Mouse (Mus musculus) liver, embryonic 13.5 days (tissue): ENCODE results near the gene Sufu. TPM values are rescaled to one million over a fixed set of nuclear protein-coding genes. Genes with fewer than 3 reads are reported as not detected.

Experiments used
- ATAC-seq: fragments of 200-750 bp; cut with Nextera tagmentation; 2 replicates; pipeline ENCODE4 v1.8.0; 2017; ENCODE audit warnings: low read depth, mild to moderate bottlenecking, moderate number of reproducible peaks, moderate library complexity
- DNase-seq: peaks from one replicate; pipeline ENCODE4 v3.0.0; 2022
- H3K27ac ChIP-seq: fragments of 300-500 bp; sonication (generic); 2 replicates; pipeline ENCODE4 v1.5.1; 2015; ENCODE audit warnings: moderate library complexity, mild to moderate bottlenecking, inconsistent platforms
- H3K27me3 ChIP-seq: fragments of 300-500 bp; sonication (generic); 2 replicates; pipeline ENCODE4 v1.6.1; 2015; ENCODE audit warnings: mild to moderate bottlenecking, inconsistent platforms
- H3K36me3 ChIP-seq: fragments of 300-500 bp; sonication (generic); 2 replicates; pipeline ENCODE4 v1.6.1; 2015; ENCODE audit warnings: mild to moderate bottlenecking, inconsistent platforms
- H3K4me1 ChIP-seq: fragments of 300-500 bp; sonication (generic); replicated peaks from 2 replicates; pipeline ENCODE4 v1.6.1; 2015; ENCODE audit warnings: inconsistent platforms
- H3K4me2 ChIP-seq: fragments of 300-500 bp; sonication (generic); 2 replicates; pipeline ENCODE4 v1.6.1; 2015; ENCODE audit warnings: inconsistent platforms, mild to moderate bottlenecking, moderate library complexity
- H3K4me3 ChIP-seq: fragments of 300-500 bp; sonication (generic); replicated peaks from 2 replicates; pipeline ENCODE4 v1.5.1; 2015; ENCODE audit warnings: mild to moderate bottlenecking, inconsistent platforms
- H3K9ac ChIP-seq: fragments of 300-500 bp; sonication (generic); 2 replicates; pipeline ENCODE4 v1.6.1; 2015; ENCODE audit warnings: mild to moderate bottlenecking, inconsistent platforms
- H3K9me3 ChIP-seq: fragments of 300-500 bp; sonication (generic); replicated peaks from 2 replicates; pipeline ENCODE4 v1.6.1; 2016; ENCODE audit warnings: inconsistent platforms
- WGBS: fragments of 180-500 bp; shearing (Covaris S2); methylation state at CpG from one replicate; pipeline ENCODE4 v1.1.7; 2015; ENCODE audit not compliant: insufficient replicate concordance; 5-methylcytosine and 5-hydroxymethylcytosine counted together
- polyA plus RNA-seq: library from polyadenylated mRNA; unstranded; fragments of >200 nt; fragmentation: Nextera tagmentation; extraction: Ambion mirVana; gene quantifications from 2 replicates; pipeline ENCODE4 v1.2.1, GENCODE M21; 2015

Sufu gene
- polyA plus RNA-seq, 1 experiment from 2014 or later = 6.3 TPM

DNA sequence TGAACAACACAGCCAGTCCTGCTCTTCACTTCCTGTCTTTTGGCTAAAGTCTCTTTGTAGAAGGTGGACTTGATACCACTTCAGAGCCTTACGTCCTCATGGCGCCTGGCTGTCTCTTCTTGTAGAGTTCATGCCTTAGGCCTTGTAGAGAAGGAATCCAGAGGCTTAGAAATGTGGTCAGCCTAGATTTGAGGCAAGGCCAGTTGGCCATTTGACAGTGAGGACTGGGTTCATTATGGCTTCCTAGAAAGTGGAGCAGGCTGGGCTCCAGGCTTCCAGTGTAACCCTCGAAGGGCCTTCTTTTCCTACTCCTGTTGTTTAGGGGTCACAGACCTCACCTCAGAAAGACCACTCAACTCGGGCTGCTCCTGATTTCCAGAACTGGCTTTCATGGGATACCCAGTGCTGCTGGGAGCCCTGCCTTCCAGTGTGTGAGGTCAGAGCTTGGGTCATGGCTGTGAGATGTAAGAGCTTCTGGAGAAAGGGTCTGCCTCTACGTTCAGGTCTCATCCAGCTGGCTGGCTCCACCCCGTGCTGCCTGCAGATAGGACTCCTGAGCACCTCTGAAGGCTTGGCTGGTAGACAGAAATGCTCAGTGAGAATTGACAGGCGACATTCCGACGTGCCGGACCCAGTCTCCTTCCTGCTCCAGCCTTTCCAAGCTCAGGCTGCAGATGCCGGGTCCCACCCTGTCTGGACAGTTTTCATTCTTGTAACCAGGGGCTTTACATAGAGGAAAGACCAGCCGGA is 15.5 kb downstream of the Sufu start:
- Histone ChIP-seq H3K9ac (no peak overlapping the region), H3K36me3 (no peaks in the 10 kb centered on the region), H3K9me3 (no peaks in the 10 kb centered on the region), H3K4me3 (no peak overlapping the region), H3K4me2 (no peak overlapping the region), H3K4me1 (peaks cover 28% of the 10 kb centered on the region), H3K27ac (no peak overlapping the region), H3K27me3 (no peaks in the 10 kb centered on the region)
- WGBS = 78% methylated on average over 12 of the region's 12 CpGs
- ATAC-seq (no peak), DNase-seq (no peak)

DNA sequence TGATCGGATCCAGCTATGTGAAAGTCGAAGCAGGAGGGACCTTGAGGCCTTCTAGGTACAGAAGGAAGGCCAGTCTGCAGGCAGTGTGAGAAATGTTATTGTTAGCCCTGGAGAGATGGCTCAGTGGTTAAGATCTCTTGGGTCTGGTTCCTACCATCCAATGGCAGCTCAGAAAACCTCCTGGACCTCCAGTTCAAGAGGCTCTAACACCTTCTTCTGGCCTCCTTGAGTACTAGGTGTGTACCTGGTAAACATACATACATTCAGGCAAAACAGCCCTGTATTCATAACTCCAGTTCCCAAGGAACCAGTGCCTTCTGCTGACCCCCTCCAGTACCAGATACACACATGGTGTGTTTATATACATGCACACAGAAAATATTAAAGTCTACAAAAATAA is 17.3 kb downstream of the Sufu start:
- peaks cover 14% of the 10 kb centered on the region for H3K4me1 ChIP-seq
- DNase-seq (no peak), ATAC-seq (no peak)
- H3K9ac ChIP-seq = no peak overlapping the region
- H3K27me3 ChIP-seq = no peaks in the 10 kb centered on the region
- H3K4me2 ChIP-seq = no peak overlapping the region
- no peaks in the 10 kb centered on the region for H3K36me3 ChIP-seq
- WGBS = 78% methylated on average over 2 of the region's 2 CpGs
- H3K9me3 ChIP-seq = no peaks in the 10 kb centered on the region
- H3K4me3 ChIP-seq = no peak overlapping the region
- no peak overlapping the region for H3K27ac ChIP-seq

DNA sequence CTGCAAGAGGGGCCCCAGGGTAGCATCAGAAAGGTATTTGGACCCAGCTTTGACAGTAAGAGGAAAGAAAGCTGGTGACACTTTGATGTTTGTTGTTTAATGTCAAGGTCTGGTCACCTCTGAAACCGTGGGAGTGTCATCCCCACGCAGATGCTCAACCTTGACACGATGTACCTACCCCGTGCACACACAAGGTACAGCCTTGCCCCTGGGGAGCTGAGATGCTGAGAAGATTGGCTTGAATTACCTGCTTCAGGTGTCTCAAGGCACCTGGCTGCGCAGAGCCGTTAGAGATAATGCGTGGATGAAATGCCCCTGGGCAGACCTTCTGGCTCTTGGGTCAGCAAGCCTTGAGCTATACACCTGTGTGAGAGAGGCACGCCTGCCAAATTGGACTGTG is 17.8 kb downstream of the Sufu start:
- H3K4me1 ChIP-seq = peaks cover 9% of the 10 kb centered on the region
- no peak overlapping the region for H3K4me2 ChIP-seq
- no peaks in the 10 kb centered on the region for H3K9me3 ChIP-seq
- 0 out of 2 replicates have a peak overlapping the region, but pooled peaks have one; percentile 2 for H3K9ac ChIP-seq
- no peaks in the 10 kb centered on the region for H3K36me3 ChIP-seq
- 74% methylated on average over 8 of the region's 8 CpGs for WGBS
- DNase-seq (no peak), ATAC-seq (no peak)
- no peak overlapping the region for H3K27ac ChIP-seq
- H3K4me3 ChIP-seq = no peak overlapping the region
- H3K27me3 ChIP-seq = no peaks in the 10 kb centered on the region

DNA sequence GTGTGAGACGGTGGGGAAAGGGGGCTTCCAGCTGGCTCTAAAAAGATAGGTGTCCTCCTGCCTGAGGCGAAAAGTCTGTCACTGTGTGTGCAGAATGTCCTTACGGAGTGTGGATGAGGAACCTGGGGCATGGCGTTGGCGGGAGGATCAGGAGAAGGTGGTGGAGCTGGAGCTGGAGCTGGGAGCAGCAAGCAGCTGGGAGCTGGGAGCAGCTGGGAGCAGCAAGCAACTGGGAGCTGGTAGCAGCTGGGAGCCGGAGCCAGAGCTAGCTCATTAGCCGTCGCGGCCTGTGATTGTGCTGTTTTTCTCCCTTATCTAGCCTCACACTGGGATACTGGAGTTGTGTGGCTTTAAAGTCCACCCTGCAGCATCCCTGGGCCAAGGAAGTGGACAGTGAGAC is 19.6 kb downstream of the Sufu start:
- ATAC-seq (no peak), DNase-seq (no peak)
- no peaks in the 10 kb centered on the region for H3K9me3 ChIP-seq
- no peaks in the 10 kb centered on the region for H3K36me3 ChIP-seq
- no peak overlapping the region for H3K4me3 ChIP-seq
- H3K9ac ChIP-seq = no peak overlapping the region
- 68% methylated on average over 9 of the region's 9 CpGs for WGBS
- no peak overlapping the region for H3K4me2 ChIP-seq
- H3K27me3 ChIP-seq = no peaks in the 10 kb centered on the region
- peaks cover 5% of the 10 kb centered on the region; the same call in 1 of the 2 replicates for H3K4me1 ChIP-seq
- H3K27ac ChIP-seq = no peak overlapping the region

DNA sequence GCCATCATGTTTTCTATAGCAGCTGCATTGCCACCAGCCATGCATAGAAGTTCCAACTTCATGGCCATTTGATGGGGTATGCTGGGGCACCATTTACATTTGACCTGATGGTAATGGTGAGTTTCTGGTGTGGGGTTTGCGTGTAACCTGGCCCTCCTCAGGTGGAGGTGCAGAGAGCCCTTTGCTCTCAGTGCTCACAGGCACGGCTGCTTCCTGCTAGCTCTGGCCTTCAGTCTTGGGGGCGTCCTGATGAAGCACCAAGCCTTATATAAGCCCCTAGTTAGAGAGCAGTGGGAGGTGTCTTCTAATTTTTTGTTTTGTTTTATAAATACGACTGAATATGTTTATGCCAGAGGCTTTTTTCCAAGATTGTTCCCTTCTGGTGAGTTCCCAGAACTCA is 21.4 kb downstream of the Sufu start:
- H3K27me3 ChIP-seq = no peaks in the 10 kb centered on the region
- H3K4me2 ChIP-seq = no peak overlapping the region
- peaks cover 8% of the 10 kb centered on the region; the same call in 1 of the 2 replicates for H3K4me1 ChIP-seq
- 73% methylated on average over 4 of the region's 4 CpGs for WGBS
- DNase-seq (no peak), ATAC-seq (no peak)
- no peak overlapping the region for H3K9ac ChIP-seq
- H3K27ac ChIP-seq = no peak overlapping the region
- H3K4me3 ChIP-seq = no peak overlapping the region
- H3K9me3 ChIP-seq = no peaks in the 10 kb centered on the region
- no peaks in the 10 kb centered on the region for H3K36me3 ChIP-seq

DNA sequence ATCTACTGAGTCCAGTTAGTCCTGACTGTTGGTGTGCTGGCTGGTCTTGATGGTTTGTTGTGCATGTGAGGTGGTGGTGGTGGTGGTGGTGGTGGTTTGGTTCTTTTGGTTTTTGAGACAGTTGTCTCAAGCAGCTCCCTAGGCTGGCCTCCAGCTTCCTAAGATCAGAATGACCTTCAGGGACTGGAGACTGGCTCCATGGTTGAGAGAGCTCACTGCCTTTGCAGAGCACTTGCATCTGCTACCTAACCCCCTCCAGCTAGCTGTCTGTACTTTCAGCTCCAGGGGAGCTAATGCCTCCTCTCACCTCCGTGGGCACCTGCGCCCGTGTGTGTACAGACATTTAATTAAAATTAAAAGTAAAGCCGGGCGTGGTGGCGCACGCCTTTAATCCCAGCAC is 23.7 kb downstream of the Sufu start:
- H3K27me3 ChIP-seq = no peaks in the 10 kb centered on the region
- WGBS = 86% methylated on average over 7 of the region's 7 CpGs
- ATAC-seq = no peak

DNA sequence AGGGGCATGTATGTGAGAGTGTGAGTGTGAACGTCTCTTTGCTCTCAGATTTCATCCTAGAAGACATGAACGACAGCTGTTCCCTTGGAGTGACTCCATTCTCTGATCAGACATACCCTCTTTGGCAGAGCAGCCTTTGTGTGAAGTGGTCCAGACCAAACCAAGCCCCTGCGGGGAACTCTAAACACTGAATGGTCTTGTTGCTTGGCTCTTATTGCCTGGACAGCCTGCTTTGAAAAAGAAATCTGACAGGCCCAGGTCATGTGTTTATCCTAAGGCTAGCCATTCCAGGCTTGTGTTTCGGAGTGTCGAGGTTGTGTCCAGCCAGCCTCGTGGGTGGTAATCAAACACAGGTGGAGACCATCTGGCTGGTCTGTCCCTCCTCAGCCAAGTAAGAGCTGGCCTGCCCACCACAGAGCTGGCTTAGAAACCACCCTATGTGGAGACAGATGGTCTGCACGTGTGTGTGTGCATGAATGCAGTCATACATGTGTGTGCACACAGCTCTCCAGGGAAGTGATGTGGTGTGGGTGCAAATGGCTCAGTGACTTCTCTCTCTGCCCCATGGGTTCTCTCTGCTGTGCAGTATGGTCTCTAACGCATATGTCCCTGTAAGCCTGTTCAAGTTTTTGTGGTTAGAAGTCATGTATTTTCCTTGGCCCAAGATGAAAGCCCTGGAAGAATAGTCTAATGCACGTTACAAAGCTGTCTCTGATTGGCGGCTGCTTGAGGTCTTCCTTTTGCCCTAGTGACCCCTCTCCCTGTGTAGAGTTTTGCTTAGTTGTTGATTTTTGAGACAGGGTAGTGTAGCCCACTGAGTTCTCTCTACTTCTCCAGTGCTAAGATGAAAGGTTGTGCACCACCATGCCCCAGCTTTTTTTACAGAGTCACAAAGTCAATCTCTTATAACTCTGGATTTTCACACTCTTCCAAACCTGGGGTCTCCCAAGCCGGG is 26.0 kb downstream of the Sufu start:
- no peaks in the 10 kb centered on the region for H3K9me3 ChIP-seq
- no peak overlapping the region; the same call in 1 of the 2 replicates for H3K27ac ChIP-seq
- 0 out of 2 replicates have a peak, but pooled peaks cover 3% of the 10 kb centered on the region for H3K4me1 ChIP-seq
- DNase-seq (no peak), ATAC-seq (no peak)
- H3K4me2 ChIP-seq = no peak overlapping the region
- H3K36me3 ChIP-seq = 0 out of 2 replicates have a peak, but pooled peaks cover 4% of the 10 kb centered on the region
- no peak overlapping the region for H3K9ac ChIP-seq
- H3K4me3 ChIP-seq = no peak overlapping the region
- 64% methylated on average over 11 of the region's 11 CpGs for WGBS
- H3K27me3 ChIP-seq = no peaks in the 10 kb centered on the region

More for the DNA sequence above, 23.7 kb downstream of the Sufu start:
- Histone ChIP-seq H3K4me2 (no peak overlapping the region), H3K27ac (no peak overlapping the region), H3K9me3 (no peaks in the 10 kb centered on the region), H3K4me1 (peaks cover 8% of the 10 kb centered on the region; the same call in 1 of the 2 replicates), H3K36me3 (0 out of 2 replicates have a peak, but pooled peaks cover 2% of the 10 kb centered on the region), H3K4me3 (no peak overlapping the region), H3K9ac (no peak overlapping the region)
- no peak for DNase-seq

DNA sequence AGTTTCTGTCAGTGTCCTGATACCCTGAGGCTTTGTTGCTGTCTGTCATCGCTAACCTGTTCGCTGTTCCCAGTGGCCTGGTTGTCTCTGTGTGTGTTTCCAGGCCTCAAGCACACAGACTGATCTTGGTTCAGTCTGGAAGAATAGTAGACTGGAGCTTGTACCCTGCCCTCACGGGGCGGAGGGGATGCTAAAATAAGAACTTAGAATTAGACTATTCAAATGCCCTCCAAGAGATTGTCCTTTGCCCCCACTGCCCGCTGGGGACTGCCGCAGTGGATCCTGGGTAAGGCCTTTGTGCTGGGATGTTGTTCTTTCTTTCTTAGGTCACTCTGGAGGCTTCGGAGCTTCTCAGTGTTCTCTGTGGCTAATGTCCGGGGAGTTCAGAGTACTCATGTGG is 28.6 kb downstream of the Sufu start:
- Histone ChIP-seq H3K4me2 (no peak overlapping the region), H3K27ac (no peak overlapping the region), H3K9me3 (no peaks in the 10 kb centered on the region), H3K4me3 (no peak overlapping the region), H3K4me1 (0 out of 2 replicates have a peak, but pooled peaks cover 3% of the 10 kb centered on the region), H3K36me3 (0 out of 2 replicates have a peak, but pooled peaks cover 4% of the 10 kb centered on the region), H3K9ac (no peak overlapping the region), H3K27me3 (no peaks in the 10 kb centered on the region)
- WGBS = 86% methylated on average over 8 of the region's 8 CpGs
- DNase-seq = no peak
- no peak for ATAC-seq

DNA sequence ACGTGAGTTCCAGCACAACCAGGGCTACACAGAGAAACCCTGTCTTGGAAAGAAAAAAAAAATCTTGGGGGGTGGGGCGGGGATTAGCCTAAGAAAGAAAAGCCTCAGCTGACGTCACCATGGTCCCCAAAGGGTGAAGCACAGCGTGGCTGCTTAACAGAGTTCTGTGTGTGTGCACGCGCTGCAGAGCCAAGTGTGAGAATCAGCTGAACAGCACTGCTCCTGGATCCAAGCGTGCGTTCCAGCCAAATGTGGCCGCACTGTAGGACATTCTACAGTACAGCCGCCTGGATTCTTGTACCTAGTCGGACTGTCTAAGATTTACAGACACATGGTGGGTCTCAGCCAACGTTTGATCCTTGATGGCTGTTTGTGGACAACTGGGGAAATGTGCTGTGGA is 29.8 kb downstream of the Sufu start:
- H3K27me3 ChIP-seq = no peaks in the 10 kb centered on the region
- no peak overlapping the region for H3K4me2 ChIP-seq
- H3K27ac ChIP-seq = no peak overlapping the region
- DNase-seq (no peak), ATAC-seq (no peak)
- 0 out of 2 replicates have a peak, but pooled peaks cover 4% of the 10 kb centered on the region for H3K36me3 ChIP-seq
- no peak overlapping the region for H3K9ac ChIP-seq
- H3K4me1 ChIP-seq = 0 out of 2 replicates have a peak, but pooled peaks cover 5% of the 10 kb centered on the region
- no peaks in the 10 kb centered on the region for H3K9me3 ChIP-seq
- WGBS = 81% methylated on average over 12 of the region's 12 CpGs
- no peak overlapping the region for H3K4me3 ChIP-seq

DNA sequence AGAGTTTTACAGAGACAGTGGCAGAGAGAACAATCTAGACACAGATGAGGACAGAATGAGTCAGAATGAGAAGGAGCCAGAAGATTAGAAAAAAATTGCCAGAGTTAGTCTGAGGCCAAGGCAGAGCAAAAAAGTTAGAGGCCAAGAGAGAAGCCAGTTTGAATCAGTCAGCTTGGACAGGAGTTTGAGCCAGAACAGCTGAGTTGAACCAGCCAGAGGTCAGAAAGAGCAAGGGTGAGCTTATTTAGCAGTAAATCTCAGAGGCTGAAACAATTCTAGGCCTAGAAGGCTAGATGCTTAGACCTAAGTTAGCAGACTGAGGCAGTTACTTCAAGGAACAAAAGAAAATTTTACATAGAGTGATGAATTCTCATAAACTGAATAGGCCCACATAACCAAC is 32.6 kb downstream of the Sufu start:
- Histone ChIP-seq H3K27ac (no peak overlapping the region), H3K9ac (no peak overlapping the region), H3K4me1 (0 out of 2 replicates have a peak, but pooled peaks cover 2% of the 10 kb centered on the region), H3K4me3 (no peak overlapping the region), H3K36me3 (0 out of 2 replicates have a peak, but pooled peaks cover 4% of the 10 kb centered on the region), H3K4me2 (no peak overlapping the region), H3K9me3 (no peaks in the 10 kb centered on the region), H3K27me3 (no peaks in the 10 kb centered on the region)
- DNase-seq = no peak
- ATAC-seq = no peak

DNA sequence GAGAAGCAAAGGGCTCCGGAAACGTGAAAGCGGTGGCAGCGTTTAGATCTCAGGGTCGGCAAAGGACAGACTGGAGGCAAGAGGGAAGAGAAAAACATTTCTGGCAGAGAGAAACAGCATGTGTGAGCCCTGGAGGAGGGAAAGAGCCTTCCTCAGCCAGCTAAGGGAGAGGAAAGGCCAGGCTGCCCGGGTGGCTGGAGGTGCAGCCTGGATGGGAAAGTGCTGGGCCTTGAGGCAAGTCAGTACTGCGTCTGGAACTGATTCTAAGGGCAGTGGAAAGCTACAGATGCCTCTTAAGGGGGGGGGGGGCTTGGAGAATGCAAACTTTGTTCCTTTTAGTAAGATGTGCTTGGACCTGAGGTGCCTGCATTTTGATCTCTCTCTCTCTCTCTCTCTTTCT is 37.0 kb downstream of the Sufu start:
- no peak overlapping the region for H3K4me3 ChIP-seq
- no peak for ATAC-seq
- WGBS = 74% methylated on average over 7 of the region's 7 CpGs
- no peaks in the 10 kb centered on the region for H3K36me3 ChIP-seq
- no peaks in the 10 kb centered on the region for H3K9me3 ChIP-seq
- no peak overlapping the region for H3K9ac ChIP-seq
- no peak overlapping the region for H3K4me2 ChIP-seq
- 0 out of 2 replicates have a peak, but pooled peaks cover 2% of the 10 kb centered on the region for H3K4me1 ChIP-seq
- no peaks in the 10 kb centered on the region for H3K27me3 ChIP-seq
- no peak for DNase-seq
- no peak overlapping the region for H3K27ac ChIP-seq
